Mouse (Mus musculus) left cerebral cortex, postnatal 25 days (tissue): Measurements from ENCODE around the gene Fgd3. TPM values are rescaled to one million over a fixed set of nuclear protein-coding genes. Genes with fewer than 3 reads are reported as not detected.
A peak's percentile ranks its signal among the peaks of the same experiment; 100 is the strongest.

Source experiments
- DNase-seq, 2 experiments: peaks; one replicate each; pipeline ENCODE4 v3.0.0; 2022; ENCODE audit warnings: low spot score in 2 of 2, mixed read lengths in 1 of 2
- intact Hi-C: fragments of 180-260 bp; cut with DNase I; formaldehyde crosslinking; loops from one replicate; pipeline ENCODE4 v1.15.1; 2025
- total RNA-seq, 2 experiments: library from RNA; stranded (reverse); gene quantifications; 2 replicates each; pipeline ENCODE4 v1.2.3; 2021

Gene Fgd3
- total RNA-seq, 2 experiments from 2014 or later: 6.3 to 6.8 TPM

- no peak for DNase-seq
- intact Hi-C loops: no loop called here
Measured at GRCm38 (mm10) chr13:49257819-49258313, 62.2 kb downstream of the Fgd3 start.

GRCm38 (mm10) chr13:49252746-49253145, 67.4 kb downstream of the Fgd3 start:
- intact Hi-C loops: no loop called here
- DNase-seq: peak; percentile 32 to 89

DNA sequence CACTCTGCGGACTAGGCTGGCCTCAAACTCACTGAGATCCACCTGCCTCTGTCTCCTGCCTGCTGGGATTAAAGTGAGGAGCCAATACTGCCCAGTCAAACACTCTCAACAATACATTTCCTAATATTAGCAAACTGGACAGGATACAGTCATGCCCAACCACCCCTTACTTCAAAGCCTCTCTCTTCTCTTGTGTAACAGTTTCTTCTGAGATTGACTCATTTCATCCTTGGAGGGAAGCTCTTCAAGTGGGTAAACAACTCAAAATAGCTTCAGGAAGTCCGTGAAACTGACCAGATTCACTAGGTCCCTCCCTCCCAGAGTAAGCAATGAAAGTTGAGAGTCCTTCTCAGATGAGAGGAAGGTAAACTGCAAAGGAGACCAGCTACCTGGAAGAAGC, 68.0 kb downstream of the Fgd3 start:
- intact Hi-C loops: no loop called here

GRCm38 (mm10) chr13:49250716-49251517, 69.2 kb downstream of the Fgd3 start:
- no peak for DNase-seq
- intact Hi-C loops: no loop called here

More for the DNA sequence above, 68.0 kb downstream of the Fgd3 start:
- DNase-seq: no peak

- intact Hi-C loops: no loop called here
- DNase-seq: no peak
Measured at GRCm38 (mm10) chr13:49249634-49250033, 70.5 kb downstream of the Fgd3 start.

- intact Hi-C loops: no loop called here
- DNase-seq: no peak
Measured at GRCm38 (mm10) chr13:49248923-49249322, 71.2 kb downstream of the Fgd3 start.

- intact Hi-C loops: no loop called here
- DNase-seq: no peak
Measured at GRCm38 (mm10) chr13:49248467-49248862, 71.6 kb downstream of the Fgd3 start, which contains the start of gene Susd3. TSS of gene Susd3 (minus strand) at chr13:49248706.

DNA sequence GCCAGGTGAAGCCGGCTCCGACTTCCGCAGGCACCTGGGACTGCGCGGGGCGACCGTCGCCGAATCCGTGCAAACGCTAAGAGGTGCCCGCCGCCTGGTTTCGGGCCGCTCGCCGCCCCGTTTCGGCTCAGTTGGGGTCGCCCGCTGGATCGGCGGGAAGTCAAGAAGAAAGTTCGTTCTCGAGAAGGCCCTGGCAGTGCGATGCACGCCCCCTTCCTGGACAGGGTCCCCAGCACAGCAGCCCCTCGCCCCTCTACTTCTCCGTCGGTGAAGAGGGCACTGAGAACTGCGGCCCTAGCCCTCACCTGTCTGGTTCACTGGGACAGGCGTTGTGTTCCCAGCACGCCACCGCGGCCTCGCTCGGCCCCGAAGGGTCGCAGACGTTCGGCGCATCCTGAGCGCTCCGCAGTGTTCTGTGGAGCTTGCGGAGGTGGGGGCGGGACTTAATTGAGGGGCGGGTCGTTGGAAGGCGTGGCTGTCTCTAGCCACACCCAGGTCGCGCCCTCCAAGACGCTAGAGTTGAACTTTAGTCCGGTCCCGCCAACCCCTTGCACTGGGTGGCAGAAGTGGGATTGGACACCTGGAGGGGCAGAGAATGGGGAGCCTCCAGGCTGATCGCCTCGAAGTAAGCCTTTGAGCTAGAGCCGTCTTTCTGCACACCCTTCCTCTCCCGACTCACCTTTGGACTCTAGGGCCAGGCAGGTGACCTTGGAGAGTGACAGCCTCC, 72.2 kb downstream of the Fgd3 start:
- intact Hi-C loops: no loop called here
- DNase-seq: no peak

- DNase-seq: no peak
- intact Hi-C loops: no loop called here
Measured at GRCm38 (mm10) chr13:49247232-49247739, 72.8 kb downstream of the Fgd3 start.

- intact Hi-C loops: no loop called here
- no peak for DNase-seq
Measured at GRCm38 (mm10) chr13:49246626-49247025, 73.5 kb downstream of the Fgd3 start.

- DNase-seq: no peak
- intact Hi-C loops: no loop called here
Measured at GRCm38 (mm10) chr13:49246011-49246410, 74.1 kb downstream of the Fgd3 start.

- intact Hi-C loops: no loop called here
Measured at GRCm38 (mm10) chr13:49245251-49245650, 74.9 kb downstream of the Fgd3 start.

DNA sequence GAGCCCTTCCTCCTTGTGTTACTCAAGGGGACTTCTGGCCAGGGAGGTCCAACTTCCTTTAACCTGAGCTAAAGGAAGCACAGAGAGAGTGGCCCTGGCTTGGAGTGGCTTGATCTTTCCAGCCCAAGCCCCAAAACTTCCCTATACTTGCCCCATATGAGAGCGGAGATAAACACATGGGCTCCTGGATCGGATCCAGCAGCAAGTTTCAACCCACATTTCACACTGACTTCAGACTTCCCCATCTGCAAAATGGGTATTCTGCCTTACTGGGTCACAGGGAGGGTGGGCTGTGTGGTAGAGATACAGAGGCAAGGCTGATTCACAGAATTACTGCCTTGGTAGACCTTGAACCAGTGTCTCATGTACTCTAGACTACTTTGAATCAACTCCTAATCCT, 76.6 kb downstream of the Fgd3 start:
- no peak for DNase-seq
- intact Hi-C loops: no loop called here

More at GRCm38 (mm10) chr13:49245251-49245650, 74.9 kb downstream of the Fgd3 start:
- DNase-seq: no peak

DNA sequence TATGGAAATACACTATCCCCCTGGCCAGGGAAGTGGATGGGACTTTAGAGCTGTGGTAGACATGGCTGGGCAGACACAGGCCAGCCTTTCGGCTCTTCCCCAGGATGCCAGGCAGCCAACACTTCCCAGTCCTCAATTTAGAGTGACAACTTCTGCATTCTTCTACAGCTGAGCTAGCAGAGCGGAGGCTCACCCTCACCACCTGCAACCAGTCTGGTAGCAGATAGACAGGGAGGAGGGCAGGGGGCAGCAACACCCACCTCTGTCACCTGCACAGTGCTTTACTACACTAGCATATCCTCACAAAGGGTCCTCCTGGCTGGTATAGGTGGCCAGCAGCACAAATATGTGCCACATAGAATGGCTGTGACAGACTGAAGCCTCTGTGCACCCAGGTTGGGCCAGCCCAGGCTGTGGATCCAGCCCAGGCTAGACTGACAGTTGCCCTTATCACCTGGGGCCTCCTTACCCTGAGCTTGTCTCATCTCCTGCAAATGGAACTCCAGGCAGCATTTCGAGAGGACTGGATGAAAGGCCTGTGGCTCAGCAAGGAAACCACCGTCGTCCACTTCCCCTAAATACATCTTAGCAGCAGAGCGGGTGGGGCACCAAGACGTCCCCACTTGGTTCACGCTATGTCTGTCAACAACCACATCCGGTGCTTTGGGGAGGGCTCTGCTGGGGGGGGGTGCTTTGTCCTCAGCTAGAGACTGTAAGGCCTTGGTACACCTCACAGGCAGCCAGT, 77.6 kb downstream of the Fgd3 start:
- intact Hi-C loops: no loop called here
- DNase-seq: peak in 1 of 2 experiments; percentile 35

DNA sequence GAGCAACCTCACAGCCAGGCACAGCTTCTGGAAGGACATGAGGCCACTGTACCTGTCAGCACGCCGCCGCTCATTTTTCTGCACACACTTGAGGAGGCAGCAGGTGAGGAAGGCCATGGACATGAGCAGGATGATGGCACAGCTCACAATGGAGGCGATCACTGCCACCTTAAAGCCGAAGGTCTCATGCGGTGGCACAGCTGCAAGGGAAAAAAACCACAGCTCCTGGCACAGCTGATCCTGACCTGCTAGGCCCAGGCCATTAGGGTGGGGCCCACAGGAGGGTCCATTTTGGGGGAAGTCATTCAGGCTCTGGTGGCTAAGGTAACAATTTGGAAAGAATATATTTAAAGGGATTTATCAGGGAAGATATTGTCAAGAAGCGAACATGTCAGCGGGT, 81.4 kb downstream of the Fgd3 start:
- intact Hi-C loops: no loop called here
- no peak for DNase-seq

- intact Hi-C loops: no loop called here
- no peak for DNase-seq
Measured at GRCm38 (mm10) chr13:49237617-49238016, 82.5 kb downstream of the Fgd3 start.

DNA sequence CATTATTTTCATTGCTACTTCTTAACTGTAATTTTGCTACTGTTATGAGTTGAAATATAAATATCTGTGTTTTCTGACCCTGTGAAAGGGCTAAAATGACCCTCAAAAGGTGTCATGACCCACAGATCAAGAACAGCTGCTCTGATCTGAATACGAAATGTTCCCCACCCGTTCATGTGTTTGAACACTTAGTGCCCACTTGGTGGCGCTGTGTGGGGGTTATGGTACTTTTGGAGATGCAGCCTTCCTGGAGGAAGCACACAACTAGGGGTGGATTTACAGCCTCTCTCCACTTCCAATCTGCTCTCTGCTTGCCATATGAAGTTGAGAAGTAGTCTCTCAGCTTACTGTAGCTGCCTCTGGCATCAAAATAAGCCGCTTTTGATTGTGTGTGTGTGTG, 85.4 kb downstream of the Fgd3 start:
- intact Hi-C loops: no loop called here
- no peak for DNase-seq

DNA sequence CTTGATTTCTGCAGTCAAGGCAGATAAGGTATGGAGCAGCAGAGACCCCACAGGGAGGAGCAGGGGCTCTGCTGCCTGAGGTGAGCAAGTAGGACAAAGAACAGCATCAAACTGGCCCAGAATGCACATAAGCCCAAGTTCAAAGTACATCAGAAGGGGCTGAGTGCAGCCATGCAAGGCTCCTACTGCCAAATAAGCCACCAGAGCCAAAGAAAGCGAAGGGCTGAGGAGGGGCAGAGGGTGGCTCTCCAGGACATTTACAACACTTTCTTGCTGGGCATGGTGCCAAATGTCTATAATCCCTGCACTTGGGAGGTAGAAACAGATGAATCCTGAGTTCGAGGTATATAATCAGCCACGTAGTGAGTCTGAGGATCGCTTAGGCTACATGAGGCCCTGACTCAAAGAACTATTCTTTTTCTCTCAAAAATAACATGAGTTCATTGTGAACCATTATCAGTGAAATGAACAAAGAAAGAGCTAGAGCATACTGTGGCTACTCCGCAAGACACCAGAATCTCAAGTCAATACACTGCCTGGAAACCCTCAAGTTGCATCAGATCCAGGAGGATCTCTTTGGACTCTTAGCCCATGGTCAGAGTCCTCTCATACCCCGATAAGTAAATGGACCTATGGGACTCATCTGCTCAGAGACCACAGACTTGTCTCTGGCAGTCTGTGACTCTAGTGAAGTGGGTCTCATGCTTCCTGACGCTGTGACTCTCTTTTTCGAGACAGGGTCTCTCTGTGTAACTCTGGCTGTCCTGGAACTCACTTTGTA, 86.1 kb downstream of the Fgd3 start:
- no peak for DNase-seq
- intact Hi-C loops: no loop called here

GRCm38 (mm10) chr13:49225633-49226032, 94.5 kb downstream of the Fgd3 start:
- no peak for DNase-seq
- intact Hi-C loops: no loop called here
